Mouse (Mus musculus) liver, adult 2 months (tissue): ENCODE measurements around the gene Zic5. TPM values are rescaled to one million over a fixed set of nuclear protein-coding genes. Genes with fewer than 3 reads are reported as not detected.
"Not testable (repeated sequence)": the region's sequence is repeated elsewhere in the genome, so short reads cannot be mapped to it uniquely, and the experiment has no call there.

Experiments used
- DNase-seq: peaks from one replicate; pipeline ENCODE4 v3.0.0-alpha.2; 2011; ENCODE audit warnings: low read depth, low spot score; ENCODE audit errors: extremely low read depth
- H3K27ac ChIP-seq: fragments of 200-500 bp; replicated peaks from 2 replicates; pipeline ENCODE4 v1.5.1; 2012; ENCODE audit warnings: low read depth, mild to moderate bottlenecking, control low read depth, inconsistent platforms, low read length; ENCODE audit not compliant: insufficient read depth
- H3K27me3 ChIP-seq: fragments of 200-500 bp; 2 replicates; pipeline ENCODE4 v1.6.1; 2012; ENCODE audit warnings: mild to moderate bottlenecking, moderate library complexity, low read length, inconsistent platforms; ENCODE audit not compliant: control insufficient read depth, insufficient read depth
- H3K36me3 ChIP-seq: fragments of 200-500 bp; 2 replicates; pipeline ENCODE4 v1.6.1; 2012; ENCODE audit warnings: low read length, inconsistent platforms; ENCODE audit not compliant: control insufficient read depth, insufficient read depth
- H3K4me1 ChIP-seq: fragments of 200-500 bp; 2 replicates; pipeline ENCODE4 v1.6.1; 2011; ENCODE audit warnings: low read length; ENCODE audit not compliant: control insufficient read depth, insufficient read depth
- H3K4me3 ChIP-seq: fragments of 200-500 bp; 2 replicates; pipeline ENCODE4 v1.5.1; 2011; ENCODE audit warnings: low read depth, mild to moderate bottlenecking, control low read depth, low read length, moderate library complexity; ENCODE audit not compliant: insufficient read depth
- H3K79me2 ChIP-seq: fragments of 200-500 bp; 2 replicates; pipeline ENCODE4 v1.6.1; 2012; ENCODE audit warnings: inconsistent platforms, mild to moderate bottlenecking, low read length, moderate library complexity; ENCODE audit not compliant: control insufficient read depth, insufficient read depth
- H3K9ac ChIP-seq: fragments of 200-500 bp; 2 replicates; pipeline ENCODE4 v1.6.1; 2012; ENCODE audit warnings: low read depth, mild to moderate bottlenecking, control low read depth, inconsistent platforms, low read length
- CTCF ChIP-seq: fragments of 200-500 bp; IDR thresholded peaks from 2 replicates; pipeline ENCODE4 v1.5.1; 2011; ENCODE audit warnings: low read depth, low read length, control low read depth
- POLR2A ChIP-seq: fragments of 200-500 bp; IDR thresholded peaks from 2 replicates; pipeline ENCODE4 v1.6.1; 2011; ENCODE audit warnings: low read length, control low read depth; ENCODE audit not compliant: insufficient read depth; ENCODE audit errors: extremely low read depth
- WGBS: fragments of 180-500 bp; shearing (Covaris S2); methylation state at CpG from one replicate; pipeline ENCODE4 v1.1.7; 2018; 5-methylcytosine and 5-hydroxymethylcytosine counted together
- polyA plus RNA-seq: library from polyadenylated mRNA; depleted of rRNA; stranded (reverse); fragments of >200 nt; gene quantifications from 2 replicates; pipeline ENCODE4 v1.2.3, GENCODE M21; 2012
- total RNA-seq: library from RNA; depleted of rRNA; stranded (reverse); fragments of >200 nt; gene quantifications from 2 replicates; pipeline ENCODE4 v1.2.3, GENCODE M21; 2014

Zic5 gene
- total and polyA plus RNA-seq, 2 experiments = not detected

GRCm38 (mm10) chr14:122464351-122464762, 1.1 kb downstream of the Zic5 start:
- H3K9ac ChIP-seq = peak overlapping the region; percentile 25
- H3K79me2 ChIP-seq = no peaks in the 10 kb centered on the region
- peak overlapping the region; percentile 32; the same call in 1 of the 2 replicates for H3K4me3 ChIP-seq
- H3K4me1 ChIP-seq = peaks cover 5% of the 10 kb centered on the region; the same call in 1 of the 2 replicates
- H3K36me3 ChIP-seq = no peaks in the 10 kb centered on the region
- H3K27ac ChIP-seq = no peak overlapping the region
- DNase-seq = no peak
- H3K27me3 ChIP-seq = peaks cover 22% of the 10 kb centered on the region
- WGBS = under 1% methylated on average over 57 of the region's 62 CpGs
- TF ChIP-seq CTCF = no peak

GRCm38 (mm10) chr14:122463734-122464341, 1.6 kb downstream of the Zic5 start:
- Histone ChIP-seq H3K27me3 (peaks cover 21% of the 10 kb centered on the region), H3K4me3 (peak overlapping the region; percentile 32; the same call in 1 of the 2 replicates)
- H3K4me1 ChIP-seq, H3K36me3 ChIP-seq, H3K79me2 ChIP-seq, H3K9ac ChIP-seq, H3K27ac ChIP-seq: not testable (repeated sequence)
- WGBS = 1% methylated on average over 58 of the region's 58 CpGs
- DNase-seq = peak; percentile 58

- 7% methylated on average over 40 of the region's 40 CpGs for WGBS
- H3K79me2 ChIP-seq = no peaks in the 10 kb centered on the region
- H3K4me1 ChIP-seq = peaks cover 5% of the 10 kb centered on the region; the same call in 1 of the 2 replicates
- no peak overlapping the region for H3K9ac ChIP-seq
- no peak for TF ChIP-seq POLR2A
- no peak for TF ChIP-seq CTCF
- H3K27me3 ChIP-seq = peaks cover 20% of the 10 kb centered on the region
- H3K27ac ChIP-seq = no peak overlapping the region
- no peak for DNase-seq
- H3K36me3 ChIP-seq = no peaks in the 10 kb centered on the region
- H3K4me3 ChIP-seq = peak overlapping the region; percentile 32; the same call in 1 of the 2 replicates
Measured at GRCm38 (mm10) chr14:122463080-122463691, 2.3 kb downstream of the Zic5 start.

- Histone ChIP-seq H3K9ac (no peak overlapping the region), H3K27ac (no peak overlapping the region), H3K27me3 (peaks cover 20% of the 10 kb centered on the region), H3K4me3 (no peak overlapping the region), H3K79me2 (no peaks in the 10 kb centered on the region), H3K36me3 (no peaks in the 10 kb centered on the region), H3K4me1 (peaks cover 5% of the 10 kb centered on the region; the same call in 1 of the 2 replicates)
- DNase-seq = no peak
- TF ChIP-seq POLR2A (no peak), CTCF (no peak)
- WGBS = 47% methylated on average over 17 of the region's 17 CpGs
Measured at GRCm38 (mm10) chr14:122462689-122463079, 2.8 kb downstream of the Zic5 start.

- Histone ChIP-seq H3K9ac (no peak overlapping the region), H3K36me3 (no peaks in the 10 kb centered on the region), H3K4me3 (no peak overlapping the region), H3K4me1 (peaks cover 5% of the 10 kb centered on the region; the same call in 1 of the 2 replicates), H3K79me2 (no peaks in the 10 kb centered on the region), H3K27me3 (peaks cover 20% of the 10 kb centered on the region), H3K27ac (no peak overlapping the region)
- WGBS = 68% methylated on average over 9 of the region's 9 CpGs
- no peak for DNase-seq
- TF ChIP-seq POLR2A = no peak
- TF ChIP-seq CTCF = no peak
Measured at GRCm38 (mm10) chr14:122461966-122462365, 3.5 kb downstream of the Zic5 start.

- WGBS = 87% methylated on average over 3 of the region's 3 CpGs
- DNase-seq = no peak
- H3K27ac ChIP-seq = no peak overlapping the region
- H3K4me3 ChIP-seq = no peak overlapping the region
- TF ChIP-seq POLR2A (no peak), CTCF (no peak)
- peaks cover 20% of the 10 kb centered on the region for H3K27me3 ChIP-seq
- H3K4me1 ChIP-seq = peaks cover 5% of the 10 kb centered on the region; the same call in 1 of the 2 replicates
- no peaks in the 10 kb centered on the region for H3K36me3 ChIP-seq
- no peak overlapping the region for H3K9ac ChIP-seq
- no peaks in the 10 kb centered on the region for H3K79me2 ChIP-seq
Measured at GRCm38 (mm10) chr14:122461500-122461899, 4.0 kb downstream of the Zic5 start.
